Mouse (Mus musculus) small intestine, adult 2 months (tissue): ENCODE measurements at regions not wholly inside any gene's neighbourhood (a gene's known extent, or its start where the extent isn't known, plus 50 kb on each side); places are given as distances from the start of the nearest gene placed in this dataset.

Experiments used
- CTCF ChIP-seq: fragments of 200-500 bp; IDR thresholded peaks from 2 replicates; pipeline ENCODE4 v1.5.1; 2012; ENCODE audit warnings: low read depth, mild to moderate bottlenecking, control low read depth, inconsistent platforms, low read length, moderate library complexity, mixed read lengths; ENCODE audit not compliant: insufficient replicate concordance, insufficient read length; ENCODE audit errors: extremely low read depth
- POLR2A ChIP-seq: fragments of 200-500 bp; IDR thresholded peaks from 2 replicates; pipeline ENCODE4 v1.6.1; 2012; ENCODE audit warnings: low read depth, mild to moderate bottlenecking, control low read depth, inconsistent platforms, low read length, moderate library complexity

GRCm38 (mm10) chr1:154981687-154982086, 97.4 kb upstream of the Cacna1e start:
- TF ChIP-seq CTCF = no peak
- no peak for TF ChIP-seq POLR2A
